Mouse (Mus musculus): ENCODE data around the gene Slc6a9. TPM values are rescaled to one million over a fixed set of nuclear protein-coding genes. Genes with fewer than 3 reads are reported as not detected.
A peak's percentile ranks its signal among the peaks of the same experiment; 100 is the strongest.

The Slc6a9 gene
- polyA plus RNA-seq, 3 experiments from 2014 or later = not detected

- ATAC-seq = no peak
Measured at GRCm38 (mm10) chr4:117882701-117883691, 48.7 kb downstream of the Slc6a9 start, which contains the start of gene B4galt2. Gene B4galt2, minus strand, starts transcription at chr4:117883487.

- ATAC-seq = no peak
Measured at GRCm38 (mm10) chr4:117884146-117884545, 49.8 kb downstream of the Slc6a9 start.

- ATAC-seq = no peak
Measured at GRCm38 (mm10) chr4:117885093-117885492, 50.8 kb downstream of the Slc6a9 start.

GRCm38 (mm10) chr4:117885994-117886393, 51.7 kb downstream of the Slc6a9 start:
- ATAC-seq = no peak

- ATAC-seq = no peak
Measured at GRCm38 (mm10) chr4:117886644-117887043, 52.3 kb downstream of the Slc6a9 start.

- peak; percentile 88 for ATAC-seq
Measured at GRCm38 (mm10) chr4:117887133-117887532, 52.8 kb downstream of the Slc6a9 start, which contains the start of gene Atp6v0b. Gene Atp6v0b, minus strand, starts transcription at chr4:117887333.

- no peak for ATAC-seq
Measured at GRCm38 (mm10) chr4:117887920-117888319, 53.6 kb downstream of the Slc6a9 start.

- ATAC-seq = no peak
Measured at GRCm38 (mm10) chr4:117889471-117889870, 55.2 kb downstream of the Slc6a9 start.

- no peak for ATAC-seq
Measured at GRCm38 (mm10) chr4:117890031-117890430, 55.7 kb downstream of the Slc6a9 start.

- no peak for ATAC-seq
Measured at GRCm38 (mm10) chr4:117890750-117891149, 56.4 kb downstream of the Slc6a9 start.

GRCm38 (mm10) chr4:117891738-117892161, 57.4 kb downstream of the Slc6a9 start, which contains the start of gene Dph2:
Gene Dph2, minus strand, starts transcription at chr4:117892032.
- peak; percentile 91 for ATAC-seq

GRCm38 (mm10) chr4:117893376-117893775, 59.1 kb downstream of the Slc6a9 start:
- ATAC-seq = no peak

GRCm38 (mm10) chr4:117894601-117895000, 60.3 kb downstream of the Slc6a9 start:
- ATAC-seq = no peak

GRCm38 (mm10) chr4:117895339-117895738, 61.0 kb downstream of the Slc6a9 start:
- ATAC-seq = no peak

- ATAC-seq = no peak
Measured at GRCm38 (mm10) chr4:117896031-117896430, 61.7 kb downstream of the Slc6a9 start.

GRCm38 (mm10) chr4:117898111-117898510, 63.8 kb downstream of the Slc6a9 start:
- ATAC-seq = no peak

GRCm38 (mm10) chr4:117904094-117904493, 69.8 kb downstream of the Slc6a9 start:
- no peak for ATAC-seq

- no peak for ATAC-seq
Measured at GRCm38 (mm10) chr4:117904761-117905160, 70.5 kb downstream of the Slc6a9 start.

- ATAC-seq = no peak
Measured at GRCm38 (mm10) chr4:117906196-117906595, 71.9 kb downstream of the Slc6a9 start.

- no peak for ATAC-seq
Measured at GRCm38 (mm10) chr4:117908834-117909453, 74.6 kb downstream of the Slc6a9 start.

GRCm38 (mm10) chr4:117912131-117912561, 77.8 kb downstream of the Slc6a9 start:
- no peak for ATAC-seq

GRCm38 (mm10) chr4:117912685-117913273, 78.5 kb downstream of the Slc6a9 start:
- no peak for ATAC-seq

GRCm38 (mm10) chr4:117913421-117913820, 79.1 kb downstream of the Slc6a9 start:
- ATAC-seq = no peak
